Mouse (Mus musculus) mature B cell (primary cell): ENCODE measurements around the gene Nif3l1.

ENCODE experiments used
- in situ Hi-C: fragments of 300-500 bp; cut with MboI; formaldehyde crosslinking; loops from 2 replicates; pipeline ENCODE4 v1.14.3; 2019

Nif3l1 gene

DNA sequence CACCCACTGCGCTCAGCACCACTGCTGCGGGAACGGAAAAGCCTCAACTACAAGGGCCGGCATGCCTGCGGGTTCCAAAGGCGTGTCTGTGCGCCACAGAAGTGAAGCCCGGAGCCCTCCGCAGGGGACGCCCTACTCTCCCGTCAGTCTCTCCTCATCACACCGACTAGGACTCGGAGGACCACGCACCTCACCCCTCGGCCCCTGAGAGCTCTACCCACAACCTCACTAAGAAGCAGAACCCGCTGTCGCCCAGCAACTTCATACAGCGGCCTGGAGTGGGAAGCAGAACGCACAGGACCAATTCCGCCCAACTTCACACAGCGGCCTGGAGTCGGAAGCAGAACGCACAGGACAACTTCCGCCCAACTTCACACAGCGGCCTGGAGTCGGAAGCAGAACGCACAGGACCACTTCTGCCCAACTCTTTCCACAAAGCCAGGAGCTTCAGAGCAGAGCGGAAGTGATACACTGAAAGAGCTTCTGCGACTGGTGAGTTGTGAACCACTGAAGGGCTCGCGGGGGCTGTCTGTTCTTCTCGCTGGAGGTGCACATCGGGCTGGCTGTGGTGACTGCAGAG is at the start of gene Nif3l1, which contains the start of gene Ppil3:
TSS of gene Nif3l1 (plus strand) at position 9 of the 580 bp plus-strand sequence.
TSS of gene Ppil3 (minus strand) at position 344 of the 580 bp plus-strand sequence.
- in situ Hi-C loops = no loop called here

DNA sequence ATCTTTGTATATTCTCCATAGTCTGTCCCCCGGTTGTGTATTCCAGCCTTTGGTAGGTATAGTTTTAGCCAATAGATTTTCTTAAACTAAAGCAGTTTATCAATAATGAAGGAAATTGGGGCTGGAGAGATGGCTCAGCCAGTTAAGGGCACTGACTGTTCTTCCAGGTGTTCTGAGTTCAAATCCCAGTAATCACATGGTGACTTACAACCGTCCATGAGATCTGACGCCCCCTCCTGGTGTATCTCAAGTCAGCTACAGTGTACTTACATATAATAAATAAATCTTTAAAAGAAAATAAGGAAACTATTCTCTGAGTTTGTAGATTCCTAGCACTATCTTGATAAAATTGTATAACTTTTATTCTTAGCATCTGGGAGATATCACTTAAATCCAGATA is 49.6 kb upstream of the Nif3l1 start:
- in situ Hi-C loops = no loop called here

DNA sequence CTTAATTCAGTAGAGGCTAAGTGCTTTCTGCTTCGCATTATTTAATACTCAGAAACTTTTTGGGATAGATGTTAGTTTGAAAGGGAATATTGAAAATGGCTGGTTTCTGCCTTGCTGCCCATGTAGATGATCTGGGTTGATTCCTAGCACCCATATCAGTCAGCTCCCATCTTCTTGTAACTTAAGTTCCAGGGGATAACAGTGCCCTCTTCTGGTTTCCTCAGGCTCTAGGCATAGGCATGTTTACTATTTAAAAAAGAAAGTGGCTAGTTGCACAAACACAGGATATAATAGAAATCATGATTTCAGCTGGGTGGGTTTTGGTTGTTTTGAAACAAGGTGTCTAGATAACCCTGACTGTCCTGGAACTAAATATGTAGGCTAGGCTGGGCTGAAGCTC is 48.8 kb upstream of the Nif3l1 start:
- in situ Hi-C loops = no loop called here

DNA sequence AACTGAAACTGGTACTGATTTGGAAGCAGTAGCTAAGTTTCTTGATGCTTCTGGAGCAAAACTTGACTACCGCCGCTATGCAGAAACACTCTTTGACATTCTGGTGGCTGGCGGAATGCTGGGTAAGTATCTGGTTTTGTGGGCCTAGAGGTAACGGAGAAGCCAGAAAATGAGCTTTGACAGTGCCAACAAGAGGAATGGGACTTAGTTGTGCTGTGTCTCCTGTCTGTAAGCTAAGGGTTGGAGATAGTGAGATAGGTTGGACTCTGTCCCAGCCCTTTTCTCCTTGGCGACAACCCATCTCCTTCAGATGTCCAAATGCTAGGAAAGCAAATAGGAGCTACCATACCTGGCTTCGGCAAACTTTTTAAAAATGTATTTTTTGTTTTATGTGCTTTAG is 47.2 kb upstream of the Nif3l1 start:
- in situ Hi-C loops = no loop called here

DNA sequence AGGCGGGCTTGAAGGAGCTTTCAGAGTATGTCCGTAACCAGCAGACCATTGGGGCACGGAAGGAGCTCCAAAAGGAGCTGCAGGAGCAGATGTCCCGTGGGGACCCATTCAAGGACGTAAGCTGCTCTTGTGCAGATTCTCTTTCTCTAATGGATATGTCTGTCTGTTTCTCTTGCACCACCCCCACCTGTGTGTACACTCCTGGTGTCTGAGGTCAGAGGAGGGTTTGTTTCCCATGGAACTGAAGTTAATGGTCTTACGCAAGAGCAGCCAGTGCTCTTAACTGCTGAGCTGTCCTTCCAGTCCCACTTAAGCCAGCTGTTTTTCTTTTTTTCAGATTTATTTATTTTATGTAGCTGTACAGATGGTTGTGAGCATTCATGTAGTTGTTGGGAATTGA is 43.6 kb upstream of the Nif3l1 start:
- in situ Hi-C loops = no loop called here

DNA sequence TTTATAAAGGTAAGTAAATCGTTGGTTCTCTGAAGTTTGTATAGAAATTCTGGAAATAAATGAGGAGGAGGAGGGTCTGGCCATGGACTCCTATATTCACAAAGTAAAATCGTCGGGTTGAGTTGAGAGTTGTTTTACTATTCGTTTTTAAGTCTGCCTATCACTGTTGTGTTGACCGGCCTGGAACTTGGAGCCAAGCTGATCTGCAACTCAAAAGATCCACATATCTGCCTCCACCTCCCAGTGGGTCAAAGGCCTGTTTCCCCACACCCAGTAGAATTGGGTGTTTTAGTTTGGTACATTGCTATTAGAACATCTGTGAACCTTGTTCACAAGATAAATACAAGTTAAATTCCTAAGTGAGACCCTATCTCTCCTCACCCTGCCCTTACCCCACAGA is 41.2 kb upstream of the Nif3l1 start:
- in situ Hi-C loops = no loop called here

DNA sequence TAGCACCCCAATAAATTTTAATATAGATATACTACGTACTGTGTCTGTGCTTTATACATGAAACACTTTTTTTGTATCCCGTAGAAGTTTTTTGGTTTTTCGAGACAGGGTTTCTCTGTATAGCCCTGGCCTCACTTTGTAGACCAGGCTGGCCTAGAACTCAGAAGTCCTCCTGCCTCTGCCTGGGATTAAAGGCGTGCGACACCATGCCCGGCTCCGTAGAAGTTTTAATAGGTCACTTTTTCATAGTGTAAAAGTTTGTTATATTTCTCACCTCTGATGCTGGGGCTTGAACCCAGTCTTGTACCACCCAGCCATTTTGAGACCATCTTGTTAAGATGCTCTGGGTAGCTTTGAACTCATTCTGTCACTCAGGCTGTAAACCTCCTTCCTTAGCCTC is 37.6 kb upstream of the Nif3l1 start:
- in situ Hi-C loops = no loop called here

DNA sequence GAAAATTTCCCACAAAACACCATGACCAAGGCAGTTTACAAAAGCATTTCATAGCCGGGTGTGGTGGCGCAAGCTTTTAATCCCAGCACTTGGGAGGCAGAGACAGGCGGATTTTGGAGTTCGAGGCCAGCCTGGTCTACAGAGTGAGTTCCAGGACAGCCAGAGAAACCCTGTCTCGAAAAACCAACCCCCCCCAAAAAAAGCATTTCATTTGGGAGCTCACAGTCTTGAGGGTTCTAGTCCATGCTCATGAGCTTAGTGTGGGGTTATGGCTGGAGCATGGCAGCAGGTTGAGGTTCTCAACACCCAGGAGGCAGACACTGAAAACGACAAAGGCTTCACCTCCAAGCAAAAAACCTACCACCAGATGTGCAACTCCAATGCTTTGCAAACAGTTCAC is 36.8 kb upstream of the Nif3l1 start:
- in situ Hi-C loops = no loop called here

DNA sequence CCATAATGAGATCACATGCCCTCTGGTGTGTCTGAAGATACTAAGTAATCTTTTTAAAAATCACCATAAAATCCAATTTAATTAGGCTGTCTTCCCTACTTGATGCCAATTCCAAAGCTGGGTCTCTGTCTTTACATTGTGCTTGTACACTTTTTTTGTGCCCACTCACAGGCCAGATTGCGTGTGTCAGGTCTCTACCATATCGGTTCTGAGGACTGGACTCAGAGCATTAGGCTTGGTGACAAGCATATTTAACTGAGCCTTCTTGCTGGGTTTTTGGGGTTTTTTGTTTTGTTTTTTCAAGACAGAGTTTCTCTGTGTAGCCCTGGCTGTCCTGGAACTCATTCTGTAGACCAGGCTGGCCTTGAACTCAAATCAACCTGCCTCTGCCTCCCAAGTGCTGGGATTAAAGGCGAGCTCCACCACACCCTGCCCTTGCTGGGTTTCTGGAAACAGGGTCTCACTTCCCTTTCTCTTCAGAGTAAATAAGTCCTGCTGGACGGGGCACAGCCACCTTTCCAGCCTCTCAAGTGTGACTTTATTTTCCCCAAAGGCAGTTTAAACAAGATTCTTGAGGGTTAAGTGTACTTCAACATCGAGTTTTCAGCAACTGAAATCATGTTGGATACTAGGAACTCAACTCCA is 35.3 kb upstream of the Nif3l1 start:
- in situ Hi-C loops = no loop called here

DNA sequence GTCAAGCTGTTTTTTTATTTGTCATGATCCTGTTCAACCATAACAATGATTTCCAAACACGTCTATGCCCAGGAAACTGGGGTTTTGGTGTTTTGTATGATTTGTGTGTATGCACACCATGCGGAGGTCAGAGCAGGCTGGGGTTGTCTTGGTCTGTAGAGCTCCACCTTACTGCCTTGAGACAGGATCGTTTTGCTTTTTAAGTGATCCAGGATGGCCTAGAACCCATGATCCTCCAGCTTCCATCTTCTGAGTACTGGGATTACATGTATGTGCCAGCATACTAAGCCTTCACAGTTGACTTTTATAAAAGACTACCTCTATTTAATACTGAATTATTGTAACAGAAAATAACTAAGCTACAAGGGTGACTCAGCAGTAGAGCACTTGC is 34.8 kb upstream of the Nif3l1 start:
- in situ Hi-C loops = no loop called here

DNA sequence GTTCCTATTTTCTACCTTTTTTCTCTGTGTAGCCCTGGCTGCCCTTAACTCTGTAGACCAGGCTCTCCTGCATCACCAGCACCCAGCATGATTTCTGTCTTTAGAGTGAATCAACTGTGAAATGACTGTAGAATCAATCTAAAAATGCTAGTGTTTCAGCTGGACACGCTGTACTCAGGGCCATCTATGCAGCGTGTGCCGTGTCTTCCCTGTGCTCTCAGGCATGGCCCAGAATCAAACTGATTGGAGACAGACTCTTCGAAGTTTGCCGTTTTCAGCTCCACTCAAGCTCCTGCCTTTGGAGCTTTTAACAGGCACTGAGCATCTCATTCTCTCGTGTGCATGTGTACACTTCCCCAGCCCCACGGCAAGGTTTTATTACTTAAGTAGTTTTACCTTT is 34.2 kb upstream of the Nif3l1 start:
- in situ Hi-C loops = no loop called here

DNA sequence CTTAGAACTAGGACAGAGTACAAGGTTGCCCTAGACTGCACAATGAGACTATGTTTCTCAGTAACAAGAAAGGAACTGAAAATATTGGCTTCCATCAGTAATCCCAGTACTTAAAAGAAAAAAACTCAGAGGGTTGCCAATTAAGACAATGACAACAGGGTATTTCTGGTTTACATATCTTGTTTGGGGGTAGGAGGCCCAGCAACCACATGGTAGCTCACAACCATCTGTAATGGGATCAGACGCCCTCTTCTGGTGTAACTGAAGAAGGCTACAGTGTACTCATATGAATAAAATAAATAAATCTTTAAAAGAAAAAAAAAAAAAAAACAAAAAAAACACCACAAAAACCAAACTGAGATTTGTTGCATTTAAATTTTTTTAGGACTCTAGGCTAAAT is 29.5 kb upstream of the Nif3l1 start:
- in situ Hi-C loops = no loop called here

DNA sequence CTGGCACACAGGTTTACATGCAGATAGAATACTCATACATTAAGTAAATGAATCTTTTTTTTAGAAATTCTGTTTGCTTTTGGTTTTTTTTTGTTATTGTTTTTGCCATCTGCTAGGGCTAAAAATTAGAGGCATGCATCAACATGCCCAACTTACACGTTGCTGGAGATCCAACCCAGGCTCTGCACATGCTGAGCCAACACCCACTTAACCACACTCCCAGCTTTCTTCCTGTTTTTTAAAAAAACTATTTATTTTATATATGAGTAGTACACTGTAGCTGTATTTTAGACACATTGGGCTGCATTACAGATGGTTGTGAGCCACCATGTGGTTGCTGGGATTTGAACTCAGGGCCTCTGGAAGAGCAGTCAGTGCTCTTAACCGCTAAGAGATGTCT is 28.9 kb upstream of the Nif3l1 start:
- in situ Hi-C loops = no loop called here

DNA sequence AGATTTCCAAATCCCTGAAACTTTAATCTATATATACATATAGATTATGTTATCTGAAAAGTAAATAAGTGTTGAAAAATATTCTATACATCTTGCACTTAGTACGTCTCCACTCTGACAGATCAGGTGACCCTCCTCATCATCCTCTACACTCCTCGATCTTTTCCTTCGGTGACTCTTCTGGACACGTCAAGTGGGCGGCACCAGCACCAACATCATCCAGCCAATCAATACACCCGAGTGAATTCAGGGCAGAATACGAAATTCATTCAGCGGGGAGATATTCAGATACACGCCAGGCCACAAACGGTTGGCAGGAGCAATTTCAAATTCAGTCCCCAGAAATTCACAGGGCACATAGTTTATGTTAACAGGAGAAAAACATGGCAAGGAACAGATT is 24.9 kb upstream of the Nif3l1 start:
- in situ Hi-C loops = no loop called here

DNA sequence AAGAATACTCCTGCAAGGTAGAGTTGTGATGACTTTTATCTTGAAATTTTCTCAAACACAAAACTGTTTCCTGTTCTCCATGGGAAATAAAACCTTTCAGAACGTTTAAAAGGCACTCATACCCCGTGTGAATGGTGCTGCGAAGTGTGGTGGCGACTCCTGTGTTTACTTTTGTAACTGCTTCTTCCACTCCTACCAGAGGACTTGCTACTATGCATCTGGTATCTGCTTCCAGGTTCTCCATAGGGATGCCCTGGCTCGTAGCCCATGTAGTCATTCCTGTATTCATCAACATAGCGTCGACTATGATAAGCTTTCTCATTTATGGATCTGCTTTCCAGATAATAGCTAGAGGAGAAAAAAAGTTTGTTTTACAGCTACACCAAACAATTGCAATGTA is 24.0 kb upstream of the Nif3l1 start:
- in situ Hi-C loops = no loop called here

DNA sequence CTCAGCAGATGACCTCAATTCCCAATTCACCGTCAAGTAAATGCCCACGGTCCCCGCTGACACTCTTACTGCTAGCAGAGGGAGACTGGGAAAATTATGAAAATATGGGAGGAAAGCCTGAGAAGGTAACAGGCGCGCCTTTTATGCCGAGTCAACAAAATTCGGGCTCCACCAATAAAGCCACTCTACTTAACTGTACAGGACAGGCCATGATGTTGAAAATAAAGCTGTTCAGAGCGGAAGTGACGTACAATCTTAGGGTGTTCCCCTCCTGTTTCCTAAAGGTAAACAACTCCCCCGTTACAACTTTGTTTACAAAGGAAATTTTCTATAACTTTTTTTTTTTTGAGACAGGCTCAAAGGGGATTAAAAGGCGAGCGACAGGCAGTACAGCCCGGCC is 22.1 kb upstream of the Nif3l1 start:
- in situ Hi-C loops = no loop called here

DNA sequence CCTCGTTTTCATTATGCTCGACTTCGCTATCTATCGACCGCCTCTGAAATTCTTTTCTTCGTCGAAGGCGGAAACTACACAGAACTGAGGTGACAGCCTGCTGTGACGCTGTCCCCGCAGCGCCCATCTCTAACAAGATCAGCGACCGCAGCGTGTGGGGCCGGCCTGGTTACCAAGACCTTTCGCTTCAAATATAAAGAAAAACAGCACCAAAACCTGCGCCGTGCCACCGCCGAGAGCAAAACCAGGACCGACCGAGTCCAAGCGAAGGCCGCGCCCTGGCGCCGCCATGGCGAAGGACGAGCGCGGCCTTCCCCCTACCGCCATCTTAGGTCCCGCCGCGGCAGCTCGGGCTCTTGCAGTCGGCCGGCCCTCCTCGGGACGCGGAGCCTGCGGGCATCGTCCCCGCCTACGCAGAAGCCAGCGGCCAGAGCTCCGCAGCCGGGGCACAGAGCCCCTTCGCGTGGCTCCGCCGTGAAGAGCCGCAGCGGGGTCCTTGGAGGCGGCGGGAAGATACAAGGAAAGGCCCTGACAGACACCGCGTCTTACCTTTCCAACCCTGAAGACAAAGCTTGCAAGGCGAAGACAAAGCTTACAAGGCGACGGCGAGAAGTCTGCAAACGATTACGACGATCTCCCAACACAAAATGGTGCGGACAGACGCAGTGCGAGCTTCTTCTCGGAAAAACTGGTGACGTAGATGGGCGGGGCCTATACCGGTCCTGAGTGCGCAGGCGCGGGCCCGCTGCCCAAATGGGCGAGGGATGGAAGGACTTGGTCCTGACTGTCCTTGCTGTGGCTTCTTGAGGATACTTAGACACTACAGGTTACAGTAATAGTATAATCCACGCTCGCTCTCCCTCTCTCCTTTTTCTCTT is 21.3 kb upstream of the Nif3l1 start, which contains the start of gene Clk1:
TSS of gene Clk1 (minus strand) at position 696 of the 878 bp plus-strand sequence.
- in situ Hi-C loops = no loop called here

DNA sequence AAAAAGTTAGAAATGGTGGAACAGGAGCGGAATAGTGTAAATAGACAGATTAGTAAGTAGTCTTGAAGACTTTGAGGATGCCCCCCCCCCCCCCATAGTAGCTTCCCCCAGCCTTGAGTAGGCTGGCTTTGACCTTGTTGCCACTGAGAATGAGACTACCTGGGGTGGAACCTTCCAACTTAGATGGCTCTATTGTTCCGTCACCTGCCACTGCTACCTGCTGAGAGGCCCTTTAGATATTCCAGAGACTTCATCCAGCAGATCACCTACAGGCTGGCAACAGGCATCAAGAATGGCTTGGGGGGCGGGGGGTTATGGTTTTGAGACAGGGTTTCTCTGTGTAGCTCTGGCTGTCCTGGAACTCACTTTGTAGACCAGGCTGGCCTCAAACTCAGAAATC is 20.4 kb upstream of the Nif3l1 start:
- in situ Hi-C loops = no loop called here

DNA sequence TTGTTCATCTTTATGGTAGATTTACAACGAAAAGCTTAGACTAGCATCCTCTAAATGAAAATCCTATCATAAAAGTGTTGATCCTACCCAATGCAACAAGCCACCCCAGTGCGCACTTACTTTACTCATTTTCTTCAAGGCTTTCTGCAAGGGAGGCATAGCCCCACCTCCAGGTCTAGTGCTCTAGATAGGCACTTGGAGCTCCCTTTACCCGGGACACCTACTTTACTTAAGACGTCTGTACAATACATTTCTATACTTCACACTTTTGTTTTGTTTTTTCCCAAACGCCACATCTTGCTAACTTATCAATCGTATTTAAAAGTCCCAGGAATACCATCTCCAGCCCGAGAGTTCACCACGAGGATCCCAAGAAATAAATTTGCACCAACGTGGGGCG is 260 bp upstream of the Nif3l1 start:
- in situ Hi-C loops = no loop called here

DNA sequence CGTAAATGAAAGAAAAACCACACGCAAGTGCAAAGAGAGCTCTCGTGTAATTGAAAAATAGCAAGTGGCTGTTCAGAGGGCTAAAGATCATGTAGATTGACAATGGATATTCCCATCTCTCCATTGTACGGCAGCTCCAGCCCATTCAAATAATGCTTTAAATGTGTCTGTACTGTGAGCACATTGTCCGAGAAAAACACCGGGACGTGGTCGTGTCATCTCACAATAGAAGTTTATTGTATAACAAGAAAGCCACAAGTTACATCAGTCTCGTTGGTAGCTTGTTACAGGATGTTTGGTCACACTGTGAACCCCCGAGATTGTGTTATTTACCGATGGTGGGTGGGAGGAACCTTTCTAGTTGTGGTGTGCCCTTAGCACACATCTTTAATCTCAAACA is 910 bp downstream of the Nif3l1 start:
- in situ Hi-C loops = no loop called here

DNA sequence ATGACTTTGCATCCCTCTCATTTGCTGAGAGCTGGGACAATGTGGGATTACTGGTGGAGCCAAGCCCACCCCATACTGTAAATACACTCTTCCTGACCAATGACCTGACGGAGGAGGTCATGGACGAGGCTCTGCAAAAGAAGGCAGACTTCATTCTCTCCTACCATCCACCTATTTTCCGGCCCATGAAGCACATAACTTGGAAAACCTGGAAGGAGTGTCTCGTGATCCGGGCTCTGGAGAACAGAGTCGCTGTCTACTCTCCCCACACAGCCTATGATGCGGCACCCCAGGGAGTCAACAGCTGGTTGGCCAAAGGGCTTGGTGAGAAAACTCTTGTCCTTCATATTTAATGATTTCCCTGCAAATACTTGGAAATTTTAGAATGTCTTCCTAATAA is 2.8 kb downstream of the Nif3l1 start:
- in situ Hi-C loops = no loop called here

DNA sequence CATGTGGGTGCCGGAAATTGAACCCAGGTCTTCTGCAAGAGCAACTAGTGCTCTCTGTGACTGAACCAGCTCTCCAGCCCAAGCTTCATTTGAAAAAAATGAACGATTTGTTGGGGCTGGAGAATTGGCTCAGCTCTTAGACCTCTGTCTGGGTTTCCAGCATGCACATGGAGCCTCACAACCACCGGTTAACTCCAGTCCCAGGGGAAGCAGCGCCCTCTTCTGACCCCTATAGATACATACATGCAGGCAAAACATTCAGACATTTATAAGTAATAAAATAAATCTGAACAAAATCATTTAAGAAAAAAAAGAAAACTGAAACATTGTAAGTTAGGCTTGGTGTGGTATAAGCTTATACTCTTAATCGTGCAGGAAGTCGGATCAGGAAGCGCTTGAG is 3.4 kb downstream of the Nif3l1 start:
- in situ Hi-C loops = no loop called here

DNA sequence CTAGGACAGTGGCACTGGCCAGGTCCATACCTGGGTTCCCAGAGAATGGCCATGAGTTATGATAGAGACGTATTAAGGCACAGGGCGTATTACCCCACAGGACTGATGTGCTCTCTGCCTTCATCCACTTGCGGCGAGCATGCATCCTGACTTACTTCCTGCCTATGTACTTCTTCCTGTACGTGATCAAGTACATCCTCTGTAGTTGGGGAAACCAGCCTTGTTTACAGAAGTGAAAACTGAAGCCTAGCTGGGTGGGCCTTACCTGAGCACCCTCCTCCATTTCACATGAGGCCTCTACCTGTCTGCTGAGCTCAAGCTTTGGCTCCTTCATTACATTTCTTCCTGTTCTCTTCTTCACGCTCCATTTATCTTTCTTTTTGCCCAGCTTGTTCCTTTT is 9.4 kb downstream of the Nif3l1 start:
- in situ Hi-C loops = no loop called here
